Mouse (Mus musculus): ENCODE data around the gene Snrpf.

DNA sequence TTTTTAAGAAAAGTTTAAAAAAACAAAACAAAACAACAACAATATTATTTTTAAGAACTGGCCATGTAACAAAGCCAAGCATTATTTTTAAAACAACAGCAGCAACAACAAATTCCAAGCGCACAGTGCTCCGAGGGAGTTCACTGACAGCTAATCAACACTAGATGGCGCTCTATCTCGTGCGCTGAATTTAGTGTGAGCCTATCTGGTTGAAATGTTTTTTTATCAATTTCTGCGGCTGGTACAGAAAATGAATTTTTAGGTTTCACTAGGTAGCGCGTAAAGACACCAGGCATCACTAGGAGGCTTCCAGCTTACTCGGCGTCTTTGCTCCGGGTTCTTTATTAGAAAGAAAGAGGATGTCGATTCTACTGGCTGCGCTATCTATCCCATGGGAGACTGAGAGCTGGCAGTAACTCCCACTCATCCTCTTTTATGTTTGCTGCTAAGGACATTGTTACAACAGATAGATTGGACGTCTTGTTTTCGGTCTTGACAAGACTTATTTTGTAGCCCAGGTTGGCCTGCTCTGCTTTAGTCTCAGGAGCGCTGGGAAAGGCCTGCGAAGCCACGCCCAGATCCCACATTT lies 22.0 kb upstream of the Snrpf start:
- TF ChIP-seq CTCF (IDR thresholded peaks at IDR 0.05; ENCODE audit: low read depth) (peak; percentile 93), EP300 (optimal IDR thresholded peaks at IDR 0.05) (no peak)
